Mouse (Mus musculus) heart, embryonic 14.5 days (tissue): Measurements from ENCODE around the gene Ttc13. TPM values are rescaled to one million over a fixed set of nuclear protein-coding genes. Genes with fewer than 3 reads are reported as not detected.

Source experiments
- ATAC-seq: fragments of 200-750 bp; cut with Nextera tagmentation; 2 replicates; pipeline ENCODE4 v1.8.0; 2017; ENCODE audit warnings: low read depth, moderate TSS enrichment; ENCODE audit not compliant: insufficient number of reproducible peaks, insufficient read depth, low FRiP score
- H3K27ac ChIP-seq, 2 experiments: fragments of 200-500 bp in 1 of 2; fragments of 300-500 bp in 1 of 2; sonication (generic) in 1 of 2; replicated peaks in 1 of 2; 2 replicates each; pipeline ENCODE4 v1.5.1; 2012 to 2014; ENCODE audit warnings: low read depth in 2 of 2, low read length in 2 of 2, control low read depth in 1 of 2, mild to moderate bottlenecking in 1 of 2, mixed read lengths in 1 of 2; ENCODE audit not compliant: control insufficient read depth in 1 of 2, insufficient read depth in 1 of 2
- H3K27me3 ChIP-seq: fragments of 300-500 bp; sonication (generic); 2 replicates; pipeline ENCODE4 v1.6.1; 2014; ENCODE audit warnings: mild to moderate bottlenecking, low read length, control low read depth; ENCODE audit not compliant: control insufficient read depth, insufficient read depth
- H3K36me3 ChIP-seq: fragments of 300-500 bp; sonication (generic); 2 replicates; pipeline ENCODE4 v1.6.1; 2014; ENCODE audit warnings: mild to moderate bottlenecking, control low read depth, low read length, mixed read lengths; ENCODE audit not compliant: control insufficient read depth, insufficient read depth
- H3K4me1 ChIP-seq, 2 experiments: fragments of 200-500 bp in 1 of 2; fragments of 300-500 bp in 1 of 2; sonication (generic) in 1 of 2; 2 replicates each; pipeline ENCODE4 v1.6.1; 2012 to 2014; ENCODE audit warnings: low read length in 2 of 2, control low read depth in 1 of 2, mixed read lengths in 1 of 2; ENCODE audit not compliant: control insufficient read depth in 2 of 2, insufficient read depth in 2 of 2
- H3K4me2 ChIP-seq: fragments of 300-500 bp; sonication (generic); 2 replicates; pipeline ENCODE4 v1.6.1; 2014; ENCODE audit warnings: mild to moderate bottlenecking, low read length
- H3K4me3 ChIP-seq, 2 experiments: fragments of 200-500 bp in 1 of 2; fragments of 300-500 bp in 1 of 2; sonication (generic) in 1 of 2; 2 replicates each; pipeline ENCODE4 v1.5.1; 2012 to 2014; ENCODE audit warnings: low read length in 2 of 2, mild to moderate bottlenecking in 2 of 2, control low read depth in 1 of 2, low read depth in 1 of 2, moderate library complexity in 1 of 2; ENCODE audit not compliant: control insufficient read depth in 1 of 2, insufficient read depth in 1 of 2
- H3K9ac ChIP-seq: fragments of 300-500 bp; sonication (generic); 2 replicates; pipeline ENCODE4 v1.6.1; 2014; ENCODE audit warnings: mild to moderate bottlenecking, low read length
- H3K9me3 ChIP-seq: fragments of 300-500 bp; sonication (generic); 2 replicates; pipeline ENCODE4 v1.6.1; 2016; ENCODE audit warnings: low read length, control low read depth; ENCODE audit not compliant: control insufficient read depth
- WGBS: fragments of 180-500 bp; shearing (Covaris S2); extraction: QIAGEN DNeasy Blood & Tissue Kit; methylation state at CpG from one replicate; pipeline ENCODE4 v1.1.7; 2014; 5-methylcytosine and 5-hydroxymethylcytosine counted together
- polyA plus RNA-seq: library from polyadenylated mRNA; unstranded; fragments of >200 nt; fragmentation: Nextera tagmentation; extraction: Ambion mirVana; gene quantifications from 2 replicates; pipeline ENCODE4 v1.2.1, GENCODE M21; 2014

Ttc13 gene
- polyA plus RNA-seq, 1 experiment from 2014 or later, result 30.5 TPM

DNA sequence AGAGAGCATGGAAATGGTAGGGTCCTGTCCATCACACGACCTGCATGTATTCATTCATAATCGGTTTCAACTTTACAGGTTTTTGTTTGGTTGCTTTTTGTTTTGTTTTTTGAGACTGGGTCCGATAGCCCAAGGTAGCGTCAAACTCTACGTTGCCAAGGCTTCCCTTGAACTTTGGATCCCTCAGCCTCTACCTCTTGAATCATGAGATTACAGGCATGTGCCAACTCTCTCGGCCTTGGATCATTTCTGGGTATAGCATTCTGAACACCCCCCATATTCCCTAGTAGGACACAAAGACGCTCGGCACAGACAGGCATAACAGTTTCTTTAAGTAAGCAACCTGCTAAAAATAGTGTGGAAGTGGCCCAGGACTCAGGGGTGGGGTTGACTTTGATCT is 80.2 kb downstream of the Ttc13 start:
- Histone ChIP-seq H3K27me3 (no peaks in the 10 kb centered on the region), H3K4me1 (peaks cover 46 to 53% of the 10 kb centered on the region in 2 experiments), H3K36me3 (peaks cover 63% of the 10 kb centered on the region), H3K9me3 (no peaks in the 10 kb centered on the region), H3K9ac (no peak overlapping the region; the same call in 1 of the 2 replicates), H3K4me3 (no peak overlapping the region), H3K27ac (peak overlapping the region; percentile 26 to 100), H3K4me2 (no peak overlapping the region)
- no peak for ATAC-seq
- WGBS, result 70% methylated on average over 8 of the region's 8 CpGs

DNA sequence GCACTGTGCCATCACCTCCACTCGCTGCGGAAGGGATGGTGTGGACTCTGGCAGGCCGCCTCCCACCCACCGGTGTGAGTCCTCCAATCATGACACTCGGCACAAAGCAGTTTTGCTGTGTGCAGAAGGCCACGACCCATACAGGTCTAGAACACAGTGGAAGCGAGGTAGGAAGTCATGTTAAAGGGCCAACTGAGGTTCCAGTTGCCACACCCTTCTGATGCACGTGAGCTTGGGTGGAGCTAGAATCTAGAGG is 86.6 kb downstream of the Ttc13 start:
- no peak overlapping the region for H3K9ac ChIP-seq
- no peak overlapping the region for H3K27ac ChIP-seq
- ATAC-seq, result no peak
- no peak overlapping the region for H3K4me2 ChIP-seq
- H3K4me1 ChIP-seq, result peaks cover 24 to 31% of the 10 kb centered on the region in 2 experiments
- H3K4me3 ChIP-seq, result no peak overlapping the region
- H3K9me3 ChIP-seq, result no peaks in the 10 kb centered on the region
- peaks cover 55% of the 10 kb centered on the region for H3K36me3 ChIP-seq
- WGBS, result 82% methylated on average over 8 of the region's 8 CpGs
- no peaks in the 10 kb centered on the region for H3K27me3 ChIP-seq

DNA sequence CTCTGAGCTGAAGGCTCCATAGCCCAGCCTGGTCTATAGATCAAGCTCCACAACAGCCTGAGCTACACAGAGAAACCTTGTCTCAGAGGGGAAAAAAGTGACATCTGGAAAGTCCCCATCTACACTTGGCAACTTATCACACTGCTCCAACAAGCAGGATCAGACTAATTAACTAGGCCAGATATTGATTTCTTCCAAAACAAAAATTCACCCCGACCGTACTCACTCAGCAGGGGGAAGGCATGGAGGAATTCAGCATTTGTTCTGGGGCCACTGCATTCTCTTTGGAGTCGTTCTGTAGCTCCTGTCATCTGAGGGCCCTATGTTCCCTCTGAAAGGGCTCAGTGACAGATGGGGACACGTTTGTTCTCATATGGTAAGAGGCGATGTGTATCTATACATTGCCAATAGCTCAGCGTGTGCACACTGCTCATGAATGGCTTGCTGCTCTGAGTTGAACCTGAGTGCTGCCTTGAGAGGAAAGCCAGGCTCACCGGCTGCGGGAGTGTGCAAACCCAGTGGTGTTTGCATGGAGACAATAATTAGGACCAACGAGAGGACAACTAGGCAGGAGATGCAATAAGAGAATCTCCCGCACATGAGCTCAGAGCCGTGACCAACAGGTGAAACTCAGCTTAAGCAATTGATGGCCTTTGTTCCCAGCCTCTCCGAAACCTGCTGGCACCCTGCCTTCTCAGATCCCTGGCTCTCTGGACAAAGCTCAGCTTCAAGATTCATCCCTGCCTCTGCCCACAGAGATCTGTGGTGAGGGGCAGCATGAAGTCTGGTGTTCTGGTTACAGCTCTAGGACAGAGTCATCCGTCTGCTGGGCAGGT is 87.2 kb downstream of the Ttc13 start:
- no peak for ATAC-seq
- Histone ChIP-seq H3K4me2 (no peak overlapping the region), H3K27me3 (no peaks in the 10 kb centered on the region), H3K27ac (no peak overlapping the region), H3K9ac (no peak overlapping the region), H3K4me3 (no peak overlapping the region), H3K9me3 (no peaks in the 10 kb centered on the region), H3K36me3 (peaks cover 50% of the 10 kb centered on the region), H3K4me1 (peaks cover 24 to 31% of the 10 kb centered on the region in 2 experiments)
- 82% methylated on average over 13 of the region's 13 CpGs for WGBS

DNA sequence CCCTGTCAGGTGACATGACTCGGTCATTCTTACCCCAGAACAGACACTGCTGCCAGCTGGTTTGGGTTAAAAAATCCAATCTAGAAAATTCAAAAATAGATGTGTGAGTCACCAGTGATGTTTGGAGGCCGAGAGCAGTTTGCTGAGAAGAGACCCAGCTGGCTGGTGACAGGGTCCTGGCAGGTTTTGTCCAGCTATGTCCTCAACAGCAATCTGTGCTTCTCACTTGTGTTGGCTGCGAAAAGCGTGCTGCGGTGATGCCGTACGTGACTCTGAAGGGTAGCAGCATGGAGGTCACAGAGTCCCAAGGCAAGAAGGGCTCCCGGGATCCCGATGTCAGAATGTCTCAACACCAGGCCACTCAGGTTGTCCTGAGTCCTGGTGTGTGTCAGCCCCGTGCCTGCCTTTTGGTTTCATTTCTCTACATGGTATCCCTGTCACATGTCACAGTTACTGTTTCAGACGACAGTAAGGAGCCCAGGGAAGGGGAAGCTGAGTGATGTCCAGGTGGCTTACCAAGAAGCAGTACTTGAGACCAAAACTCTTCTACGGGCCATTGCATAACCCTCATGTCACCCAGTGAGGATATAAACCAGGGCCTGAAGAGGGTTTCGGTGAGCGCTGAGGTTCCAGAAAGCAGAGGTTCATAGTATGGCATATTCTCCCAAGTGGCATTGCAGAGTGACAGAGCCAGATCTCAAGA is 88.6 kb downstream of the Ttc13 start:
- peak overlapping the region; percentile 54 for H3K9ac ChIP-seq
- peak; percentile 70 for ATAC-seq
- whole genome bisulfite sequencing, result 38% methylated on average over 14 of the region's 14 CpGs

DNA sequence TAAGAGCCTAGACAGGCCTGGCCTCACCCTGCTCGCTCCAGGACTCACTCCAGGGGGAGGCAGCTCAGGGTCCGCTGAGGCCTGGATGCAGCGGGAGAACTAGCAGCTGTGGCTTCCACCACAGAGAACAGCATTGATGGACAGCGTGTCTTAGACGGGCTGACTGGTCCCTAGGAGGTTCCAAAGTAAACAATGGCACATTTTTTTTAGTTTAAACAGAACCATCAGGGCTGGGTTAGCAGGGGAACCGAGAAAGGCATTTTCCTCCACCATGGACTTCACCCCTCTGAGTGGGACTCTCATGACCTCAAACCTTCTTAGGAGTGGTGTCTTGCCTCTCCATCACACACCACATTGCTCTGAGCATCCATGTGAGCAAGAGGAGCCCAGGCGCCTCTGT is 89.8 kb downstream of the Ttc13 start:
- no peaks in the 10 kb centered on the region for H3K9me3 ChIP-seq
- H3K4me2 ChIP-seq, result no peak overlapping the region
- peaks cover 23% of the 10 kb centered on the region for H3K36me3 ChIP-seq
- no peaks in the 10 kb centered on the region for H3K27me3 ChIP-seq
- WGBS, result 40% methylated on average over 7 of the region's 7 CpGs
- ATAC-seq, result no peak
- peak overlapping the region; percentile 83 to 91 for H3K27ac ChIP-seq
- no peak overlapping the region; the same call in 1 of the 2 replicates for H3K9ac ChIP-seq
- peaks cover 26 to 31% of the 10 kb centered on the region in 2 experiments for H3K4me1 ChIP-seq
- H3K4me3 ChIP-seq, result no peak overlapping the region

More for the DNA sequence above, 88.6 kb downstream of the Ttc13 start:
- Histone ChIP-seq H3K36me3 (peaks cover 35% of the 10 kb centered on the region), H3K4me2 (peak overlapping the region; percentile 3; the same call in 1 of the 2 replicates), H3K27ac (peak overlapping the region; percentile 83 to 91), H3K9me3 (no peaks in the 10 kb centered on the region), H3K4me3 (no peak overlapping the region), H3K27me3 (no peaks in the 10 kb centered on the region), H3K4me1 (peaks cover 24 to 31% of the 10 kb centered on the region in 2 experiments)

DNA sequence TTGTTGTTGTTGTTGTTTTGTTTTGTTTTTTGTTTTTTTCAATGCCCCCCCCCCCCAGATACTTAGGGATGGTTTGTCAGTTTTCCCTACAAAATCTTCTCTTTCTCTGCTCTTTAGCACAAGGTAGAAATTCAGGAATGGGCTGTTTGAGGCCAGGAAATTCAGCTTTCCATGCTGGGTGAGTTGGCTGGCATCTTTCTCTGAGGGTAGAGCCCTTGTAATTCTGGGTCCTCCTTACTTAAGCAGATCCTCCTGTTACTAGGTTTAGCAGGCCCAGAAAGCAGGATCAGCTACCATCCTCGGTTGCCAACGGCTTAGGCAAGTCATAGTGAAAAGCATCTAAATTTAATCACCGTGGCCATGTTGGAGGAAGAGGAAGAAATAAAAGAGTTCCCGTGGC is 90.9 kb downstream of the Ttc13 start:
- no peak for ATAC-seq
- Histone ChIP-seq H3K9me3 (peaks cover 2% of the 10 kb centered on the region; the same call in 1 of the 2 replicates), H3K36me3 (peaks cover 12% of the 10 kb centered on the region), H3K4me1 (peaks cover 26 to 31% of the 10 kb centered on the region in 2 experiments), H3K4me2 (no peak overlapping the region), H3K4me3 (no peak overlapping the region), H3K9ac (no peak overlapping the region), H3K27ac (0 out of 4 replicates have a peak overlapping the region, but pooled peaks of 1 of the 2 experiments have one; percentile 28), H3K27me3 (no peaks in the 10 kb centered on the region)
- 88% methylated on average over 4 of the region's 4 CpGs for WGBS

DNA sequence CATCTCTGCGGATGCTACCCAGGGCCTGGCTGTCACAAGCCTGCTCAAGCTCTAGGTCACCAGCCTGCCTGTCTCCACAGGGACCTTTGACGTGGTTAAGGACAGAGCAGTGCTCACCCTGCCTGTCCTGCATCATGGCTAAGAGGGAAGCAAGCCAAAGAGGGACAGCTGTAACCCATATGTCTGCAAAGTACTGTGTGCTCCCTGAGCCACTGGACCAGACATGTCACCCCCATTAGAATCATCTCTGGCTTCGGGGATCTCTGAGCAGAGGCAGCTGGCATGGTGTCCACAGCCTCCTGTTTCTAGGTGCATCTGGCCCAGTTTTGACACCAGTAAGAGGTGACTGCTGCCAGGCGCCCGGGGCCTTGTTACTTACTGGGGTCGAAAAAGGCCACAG is 91.3 kb downstream of the Ttc13 start:
- Histone ChIP-seq H3K4me3 (no peak overlapping the region), H3K36me3 (peaks cover 8% of the 10 kb centered on the region), H3K4me2 (no peak overlapping the region), H3K27ac (no peak overlapping the region), H3K9ac (no peak overlapping the region), H3K27me3 (no peaks in the 10 kb centered on the region), H3K9me3 (peaks cover 6% of the 10 kb centered on the region; the same call in 1 of the 2 replicates), H3K4me1 (peaks cover 26 to 31% of the 10 kb centered on the region in 2 experiments)
- 78% methylated on average over 6 of the region's 6 CpGs for WGBS
- ATAC-seq, result no peak
